Mouse (Mus musculus): ENCODE measurements around the gene Mbnl2.

Gene Mbnl2

DNA sequence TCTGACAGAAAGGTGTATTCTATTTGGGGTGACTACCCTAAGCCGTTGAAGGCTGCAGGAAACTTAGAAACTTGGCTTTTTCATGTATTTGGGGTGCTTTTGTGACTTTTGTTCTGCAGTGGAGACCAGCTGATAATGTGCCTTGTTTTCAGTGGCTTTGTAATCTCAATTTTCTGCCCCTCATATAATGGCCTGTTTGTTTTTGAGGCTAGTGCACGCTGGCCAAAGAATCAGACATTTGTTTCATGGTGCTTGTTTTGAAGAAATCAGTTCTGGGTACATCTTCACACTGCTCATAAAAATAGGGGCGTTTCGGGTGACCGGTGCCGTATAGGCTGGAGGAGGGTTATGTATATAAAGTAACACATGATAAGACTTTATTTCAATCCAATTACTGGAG, 22.4 kb downstream of the Mbnl2 start:
- DNase-seq (ENCODE audit: low read depth) = no peak

DNA sequence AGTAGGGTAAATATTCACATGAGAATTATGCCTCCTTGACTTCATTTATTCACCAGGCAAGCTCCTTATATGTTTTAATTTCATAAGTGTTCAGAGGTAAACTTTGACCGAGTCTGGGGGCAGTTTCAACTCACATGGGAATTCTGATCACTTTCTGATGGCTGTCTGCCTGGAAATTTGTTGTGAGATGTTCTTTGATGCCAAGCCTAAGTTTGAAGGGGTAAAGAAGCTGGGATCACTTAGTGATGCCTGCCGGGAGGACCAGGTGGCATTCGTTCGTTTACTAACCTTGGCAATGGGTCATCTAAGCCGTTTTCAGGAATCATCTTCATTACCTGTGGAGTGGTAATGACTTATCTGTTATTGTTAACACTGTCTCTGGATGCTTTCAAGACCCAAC, 23.0 kb downstream of the Mbnl2 start:
- no peak for DNase-seq (ENCODE audit: low read depth)

DNA sequence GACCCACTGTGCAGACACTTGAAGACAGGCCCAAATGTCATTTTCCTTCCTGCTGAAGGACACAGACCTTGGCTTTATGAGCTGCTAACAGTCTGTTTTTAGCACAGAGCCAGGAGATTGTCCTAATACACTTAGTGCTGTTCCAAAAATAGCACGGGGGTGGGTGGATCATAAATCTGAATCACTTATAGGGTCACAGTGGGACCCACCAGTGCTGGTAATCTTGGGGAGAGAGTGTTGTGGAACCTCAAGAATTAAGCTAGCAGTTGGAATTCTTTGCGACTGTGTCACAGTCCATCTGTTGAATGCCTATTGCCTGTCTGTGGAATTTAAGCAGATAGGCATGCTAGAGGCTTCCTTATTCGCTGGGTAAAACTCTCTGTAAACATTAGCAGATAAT, 24.2 kb downstream of the Mbnl2 start:
- no peak for DNase-seq (ENCODE audit: low read depth)

DNA sequence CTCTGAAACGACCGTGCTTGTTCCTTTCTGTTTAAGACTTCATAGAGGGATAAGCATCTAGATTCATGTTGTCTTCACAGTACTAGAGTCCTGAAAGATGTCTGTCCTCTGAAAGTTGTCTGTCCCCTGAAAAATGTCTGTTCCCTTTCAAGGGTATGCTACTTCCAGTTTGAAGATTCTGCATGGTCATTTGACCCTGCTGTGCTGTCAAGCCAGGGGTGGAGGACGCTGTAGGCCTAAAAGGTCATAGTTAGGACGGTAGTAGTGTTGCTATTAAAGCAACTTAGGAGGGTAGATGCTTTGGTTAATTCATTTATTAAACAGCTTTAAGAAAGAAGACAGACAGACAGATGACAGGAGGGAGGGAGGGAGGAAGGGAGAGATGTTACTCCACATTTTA, 24.7 kb downstream of the Mbnl2 start:
- no peak for DNase-seq (ENCODE audit: low read depth)

DNA sequence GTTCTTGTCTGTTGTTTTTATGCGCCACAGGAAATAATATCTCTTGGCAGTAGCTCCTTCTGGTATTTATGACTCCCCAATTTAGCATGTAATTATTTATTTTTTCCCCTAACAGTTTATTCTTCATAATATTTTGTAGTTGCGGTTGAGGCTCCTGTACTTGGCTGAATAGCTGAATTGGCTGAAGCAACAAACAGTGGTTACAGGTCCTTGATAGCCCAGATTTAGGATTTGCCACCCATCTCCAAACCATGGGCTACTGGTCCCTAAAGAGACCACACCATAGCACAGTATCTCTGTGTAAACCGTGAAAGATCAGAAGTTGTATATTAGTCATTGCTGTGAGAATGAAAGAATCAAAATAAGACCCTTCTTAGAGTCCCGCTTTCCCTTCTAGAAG, 25.3 kb downstream of the Mbnl2 start:
- DNase-seq (ENCODE audit: low read depth) = no peak

DNA sequence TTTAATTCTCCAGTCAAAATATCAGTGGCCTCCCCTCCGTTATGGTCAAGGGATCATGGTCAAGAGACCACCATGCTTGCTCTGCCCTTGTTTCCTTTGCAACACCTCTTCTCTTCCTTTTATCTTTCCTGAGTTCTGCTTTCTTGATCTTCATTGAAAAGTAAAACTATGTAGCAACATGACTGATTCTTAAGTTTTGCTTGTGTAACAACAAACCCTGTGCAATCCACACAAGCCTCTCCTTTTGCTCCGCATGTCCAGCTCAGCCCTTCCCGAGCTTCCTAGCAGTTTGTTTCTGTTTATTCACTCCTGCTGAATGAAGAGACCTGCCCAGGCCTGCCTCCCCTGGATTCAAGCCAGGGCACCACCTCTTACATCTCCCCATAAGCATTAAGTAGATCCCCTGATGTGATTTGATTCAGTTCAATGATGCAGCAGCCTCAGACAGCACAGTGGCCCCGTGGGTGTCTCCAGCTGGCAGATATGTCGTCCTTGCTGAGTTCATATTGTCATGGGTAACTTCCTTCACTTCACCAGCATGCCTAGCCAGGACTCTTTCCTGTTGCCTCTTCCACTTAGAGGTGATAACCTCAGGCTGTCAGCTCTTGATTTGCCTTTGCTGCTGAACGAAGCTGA, 27.6 kb downstream of the Mbnl2 start:
- DNase-seq (ENCODE audit: low read depth) = no peak

DNA sequence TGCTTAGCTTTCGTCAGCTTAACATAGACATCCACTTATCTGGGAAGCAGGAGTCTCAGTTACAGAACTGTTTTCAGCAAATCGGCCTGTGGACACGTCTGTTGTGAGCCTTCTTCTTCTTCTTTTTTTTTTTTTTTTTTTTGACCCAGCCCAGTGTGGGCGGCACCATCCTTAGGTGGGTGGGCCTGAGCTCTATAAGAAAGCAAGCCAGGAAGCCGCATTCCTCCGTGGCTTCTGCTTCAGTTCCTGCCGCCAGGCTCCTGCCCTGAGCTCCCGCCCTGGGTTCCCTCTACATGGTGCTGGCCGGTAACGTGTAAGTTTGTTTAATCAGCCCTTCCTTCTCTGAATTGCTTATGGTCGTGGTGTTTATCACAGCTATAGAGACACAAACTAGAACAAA, 30.8 kb downstream of the Mbnl2 start:
- DNase-seq (ENCODE audit: low read depth) = peak; percentile 42

DNA sequence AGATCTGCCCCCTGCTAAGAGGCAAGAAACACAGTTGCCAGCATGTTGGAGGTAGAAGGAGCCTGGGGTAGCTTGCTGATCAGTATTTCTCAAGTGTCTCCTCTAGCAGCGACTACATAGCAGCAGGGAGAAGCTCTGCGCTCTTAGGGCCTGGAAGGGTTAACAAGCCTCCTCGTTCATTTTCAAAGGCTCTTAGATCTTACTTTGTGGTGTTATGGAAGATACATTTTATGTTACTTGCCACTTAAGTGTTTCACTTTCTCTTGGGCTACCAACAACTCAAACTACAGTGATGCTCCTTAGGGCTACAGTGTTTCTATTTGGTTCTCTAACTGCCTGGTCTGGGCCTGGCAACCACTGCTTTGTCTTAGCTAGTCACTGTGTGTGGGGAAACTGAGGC, 31.9 kb downstream of the Mbnl2 start:
- no peak for DNase-seq (ENCODE audit: low read depth)

DNA sequence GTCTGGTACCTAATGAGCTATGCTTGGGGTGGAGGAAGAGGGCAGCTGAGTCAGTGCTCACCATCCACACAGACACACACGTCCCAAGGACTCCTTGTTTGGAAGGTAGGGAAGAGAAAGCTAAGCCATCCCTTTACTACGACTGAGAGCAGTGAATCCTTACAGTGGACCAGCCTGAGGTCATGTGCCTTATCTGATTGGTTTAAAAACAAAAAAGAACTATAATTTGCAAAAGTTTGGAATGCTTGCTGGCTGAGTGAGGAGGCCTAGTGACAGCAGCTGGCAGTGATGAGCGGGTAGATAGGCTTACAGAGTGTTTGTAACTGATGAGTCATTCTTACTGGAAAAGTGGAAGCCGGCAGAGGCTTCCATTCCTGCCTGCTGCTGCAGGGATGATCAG, 32.5 kb downstream of the Mbnl2 start:
- DNase-seq (ENCODE audit: low read depth) = no peak

DNA sequence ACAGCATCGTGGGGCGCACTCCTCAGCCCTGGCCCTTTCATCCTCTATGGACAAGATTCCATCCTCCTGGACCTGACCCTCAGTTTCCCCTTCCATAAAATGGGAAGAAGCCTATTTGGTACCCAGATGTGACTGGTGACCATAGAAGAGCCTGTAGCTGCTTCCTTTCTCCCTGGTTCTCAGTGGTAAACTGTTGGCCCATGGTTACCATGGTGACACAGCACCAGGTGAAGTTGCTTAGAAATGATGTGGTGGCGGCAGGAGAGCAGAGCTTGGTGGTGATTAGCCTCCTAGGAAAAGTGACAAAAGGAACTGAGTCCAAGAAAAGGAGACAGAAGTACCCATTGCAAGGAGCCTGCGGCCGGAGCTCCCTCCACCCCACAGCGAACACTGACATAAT, 34.2 kb downstream of the Mbnl2 start:
- DNase-seq (ENCODE audit: low read depth) = no peak

DNA sequence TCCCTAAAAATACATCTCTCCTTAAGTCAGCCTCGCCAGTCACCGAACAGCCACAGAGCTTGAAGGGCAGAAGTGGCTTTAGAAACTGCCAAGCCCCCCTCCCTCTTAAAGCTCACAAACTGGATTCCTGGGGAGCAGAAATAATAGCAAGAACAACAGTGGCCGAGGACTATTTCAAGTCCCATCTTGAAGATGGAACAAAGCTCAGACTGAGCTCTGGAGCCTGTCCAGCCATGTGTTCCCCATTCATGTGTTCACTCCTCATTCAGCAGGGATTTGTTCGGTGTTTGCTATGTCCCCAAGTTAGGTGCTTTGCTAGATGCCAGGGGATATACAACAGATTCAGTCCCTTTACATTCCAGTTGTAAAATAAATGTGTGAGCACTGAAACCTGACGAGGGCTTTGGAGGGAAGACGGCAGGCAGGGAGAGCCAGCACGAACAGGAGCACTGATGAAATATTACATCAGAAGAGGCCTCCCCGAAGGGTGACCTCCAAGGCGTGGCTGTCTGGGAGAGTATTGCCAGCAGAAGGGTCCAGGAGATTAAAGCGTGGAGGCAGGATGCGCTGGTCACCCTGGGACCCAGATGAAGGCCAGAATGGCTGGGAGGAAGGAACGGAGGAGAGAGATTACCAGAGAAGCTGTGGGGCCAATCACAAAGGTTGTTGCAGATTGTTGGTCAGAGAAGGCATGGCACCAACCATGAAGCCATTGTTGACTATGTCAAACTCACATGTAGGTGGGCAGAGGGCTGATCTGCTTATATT, 36.0 kb downstream of the Mbnl2 start:
- no peak for DNase-seq (ENCODE audit: low read depth)

DNA sequence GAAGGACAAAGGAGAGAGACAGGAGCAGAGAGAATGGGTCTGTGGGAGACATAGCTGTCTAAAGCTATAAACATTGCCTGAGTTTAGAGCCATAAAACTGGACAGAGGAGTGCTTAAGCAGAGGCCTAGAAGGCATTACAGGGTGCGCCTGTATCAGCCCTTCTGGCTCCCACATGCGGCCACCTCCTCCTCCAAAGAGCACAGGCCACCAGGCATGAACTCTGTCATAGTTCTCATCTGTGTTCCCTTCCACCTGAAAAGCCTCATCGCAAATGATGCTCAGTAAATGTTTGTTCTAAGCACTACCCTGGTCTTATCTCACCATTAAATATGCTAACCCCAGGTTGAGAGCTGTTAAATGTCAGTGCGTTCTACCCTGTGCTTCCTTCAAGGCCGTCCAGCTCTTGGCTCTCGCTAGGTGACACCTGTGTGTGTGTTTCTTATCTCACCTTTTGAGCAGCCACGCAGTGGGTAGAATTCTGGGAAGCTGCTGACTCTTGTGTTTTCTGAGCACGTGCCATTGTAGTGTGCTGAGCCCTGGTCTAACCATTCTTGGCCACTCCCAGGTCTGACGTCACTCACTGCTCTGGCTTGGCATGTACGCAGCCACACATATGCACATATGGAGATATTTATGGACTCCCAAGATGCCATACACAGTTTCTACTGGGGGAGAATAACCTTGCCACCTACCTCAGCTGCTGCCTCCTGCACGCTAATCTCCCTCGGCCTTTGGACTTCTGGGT, 37.4 kb downstream of the Mbnl2 start:
- DNase-seq (ENCODE audit: low read depth) = no peak

DNA sequence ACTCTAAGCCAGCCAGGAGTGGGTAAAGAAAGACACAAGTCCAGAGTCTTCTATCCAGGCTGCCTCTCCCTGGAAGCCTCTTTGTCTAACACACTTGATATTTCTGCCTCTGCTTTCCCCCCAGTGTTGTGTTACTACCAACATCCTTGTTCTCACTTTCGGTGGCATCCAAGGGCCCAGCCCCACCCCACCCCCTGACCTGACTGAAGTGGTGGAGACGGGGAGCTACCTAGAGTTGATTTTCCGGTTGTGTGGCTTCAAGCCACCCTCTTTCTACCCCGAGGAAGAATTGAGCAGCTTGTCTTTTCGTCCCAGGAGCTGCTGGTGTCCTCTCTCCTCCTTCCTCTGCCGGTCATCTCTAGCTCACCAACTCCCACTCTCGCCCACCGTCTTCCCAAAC, 38.0 kb downstream of the Mbnl2 start:
- no peak for DNase-seq (ENCODE audit: low read depth)

DNA sequence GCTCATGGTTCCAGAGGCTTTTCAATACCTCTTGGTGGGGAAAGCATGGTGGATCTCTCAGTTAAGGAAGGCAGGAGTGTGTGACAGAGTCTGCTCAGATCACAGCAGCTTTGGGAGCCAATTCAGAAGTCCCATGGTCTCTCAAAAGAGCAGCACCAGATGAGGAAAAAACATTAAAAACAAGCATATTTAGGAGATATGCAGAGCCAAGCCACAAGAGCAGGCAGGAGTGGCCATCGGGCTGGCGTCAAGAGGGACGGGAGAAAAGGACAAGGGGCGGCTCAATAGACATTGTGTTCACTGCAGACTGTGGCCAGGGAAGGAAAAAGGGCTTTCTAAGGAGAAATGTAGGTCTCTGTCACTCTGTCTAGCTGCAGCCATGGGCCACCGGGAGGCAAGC, 40.3 kb downstream of the Mbnl2 start:
- no peak for DNase-seq (ENCODE audit: low read depth)

DNA sequence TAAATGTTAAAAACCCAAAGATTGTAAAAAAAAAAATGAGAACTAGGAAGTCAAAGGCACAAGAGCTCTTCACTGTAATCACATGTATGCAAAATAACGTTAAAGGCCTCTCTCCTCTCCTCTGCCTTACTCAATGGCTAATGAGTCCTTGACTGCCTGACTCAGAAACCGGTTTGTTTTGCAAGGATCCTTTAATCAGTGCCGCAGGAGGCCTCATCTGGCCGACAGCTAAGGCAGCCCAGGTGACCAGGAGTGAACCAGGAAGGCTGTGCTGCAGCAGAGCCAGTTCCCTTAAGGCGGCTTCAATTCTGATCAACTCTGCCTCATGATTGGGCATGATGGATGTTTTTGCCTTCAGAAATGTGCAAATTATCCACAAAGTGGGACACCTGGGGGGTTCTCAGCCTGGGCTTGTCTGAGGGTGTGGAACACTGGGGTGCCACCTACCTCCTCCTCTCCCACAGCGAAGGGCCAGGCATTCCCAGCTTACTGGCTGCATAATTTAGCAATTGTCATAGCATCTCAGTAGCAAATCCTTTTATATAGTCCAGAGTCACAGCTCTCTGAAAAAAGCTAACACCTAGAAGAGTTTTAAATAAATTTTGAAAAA, 43.0 kb downstream of the Mbnl2 start:
- no peak for DNase-seq (ENCODE audit: low read depth)

DNA sequence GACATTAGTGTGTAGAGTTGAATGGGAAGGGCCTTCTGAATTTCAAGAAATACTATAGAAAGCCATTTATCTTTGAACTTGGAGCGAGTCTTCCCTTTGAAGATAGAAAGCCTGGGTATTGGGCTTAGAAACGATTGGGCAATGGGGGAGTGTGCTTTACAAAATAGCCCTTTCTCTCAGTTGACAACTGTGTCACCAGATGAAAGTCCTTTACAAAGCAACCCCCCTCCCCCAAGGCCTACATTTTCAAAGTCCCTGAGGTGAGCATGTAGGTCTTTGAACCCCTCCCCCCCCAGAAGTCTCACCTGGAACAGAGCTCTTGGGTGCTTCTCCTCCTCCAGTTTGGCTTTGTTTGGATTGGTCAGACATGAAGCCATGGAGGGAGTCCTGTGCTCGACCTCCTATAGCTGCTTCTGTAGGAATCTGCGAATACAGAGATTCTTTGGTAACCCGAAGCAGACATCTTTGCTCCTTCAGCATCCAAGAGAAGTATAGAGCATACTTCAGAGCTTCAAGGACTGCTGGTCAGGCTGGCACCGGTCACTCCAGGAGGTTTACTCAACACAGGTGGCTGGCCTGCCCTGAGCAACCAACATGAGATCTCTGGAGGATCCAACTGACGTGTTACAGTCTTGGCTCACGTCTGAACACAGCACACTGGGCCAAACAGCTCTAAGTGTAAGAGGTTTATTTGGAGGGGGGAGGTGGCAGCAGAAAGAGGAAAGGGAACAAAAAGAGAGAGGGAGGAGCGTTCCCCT, 43.7 kb downstream of the Mbnl2 start:
- DNase-seq (ENCODE audit: low read depth) = no peak

DNA sequence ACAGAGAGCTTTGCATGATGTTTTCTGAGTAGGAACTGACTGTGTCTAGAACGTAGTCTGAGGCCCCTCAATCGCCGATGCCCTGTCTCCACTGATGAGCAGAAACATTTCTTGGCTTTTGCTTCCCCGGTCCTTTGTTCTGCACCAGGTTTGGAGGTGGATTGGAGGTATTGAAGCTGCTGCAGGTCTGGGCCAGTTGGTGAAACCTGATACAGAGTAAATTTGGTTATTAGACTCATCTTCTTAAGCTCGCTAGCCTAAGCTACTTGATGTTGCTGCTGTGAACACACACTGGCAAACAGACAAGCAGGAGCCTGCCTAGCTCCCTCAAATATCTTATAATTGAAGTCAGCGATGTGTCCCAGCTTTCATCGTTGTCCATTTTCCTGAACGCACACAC, 46.6 kb downstream of the Mbnl2 start:
- DNase-seq (ENCODE audit: low read depth) = no peak

DNA sequence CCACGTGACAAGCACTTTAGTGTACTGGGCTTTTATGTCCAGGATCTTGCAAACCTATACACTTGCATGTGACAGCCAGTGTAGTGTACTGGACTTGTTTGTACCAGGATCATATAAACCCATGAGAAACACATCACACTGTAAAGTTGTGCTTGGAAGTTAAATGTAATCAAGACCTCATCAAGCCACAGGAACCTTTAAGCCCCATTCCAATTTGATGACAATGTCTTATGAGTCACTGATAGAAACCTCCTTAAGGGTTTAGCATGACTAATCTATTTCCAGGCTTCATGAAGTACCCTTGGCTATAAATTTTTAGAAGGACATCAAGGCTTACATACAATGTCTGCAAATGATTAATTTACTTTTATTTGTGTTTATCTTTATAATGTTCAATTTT, 47.6 kb downstream of the Mbnl2 start:
- no peak for DNase-seq (ENCODE audit: low read depth)

DNA sequence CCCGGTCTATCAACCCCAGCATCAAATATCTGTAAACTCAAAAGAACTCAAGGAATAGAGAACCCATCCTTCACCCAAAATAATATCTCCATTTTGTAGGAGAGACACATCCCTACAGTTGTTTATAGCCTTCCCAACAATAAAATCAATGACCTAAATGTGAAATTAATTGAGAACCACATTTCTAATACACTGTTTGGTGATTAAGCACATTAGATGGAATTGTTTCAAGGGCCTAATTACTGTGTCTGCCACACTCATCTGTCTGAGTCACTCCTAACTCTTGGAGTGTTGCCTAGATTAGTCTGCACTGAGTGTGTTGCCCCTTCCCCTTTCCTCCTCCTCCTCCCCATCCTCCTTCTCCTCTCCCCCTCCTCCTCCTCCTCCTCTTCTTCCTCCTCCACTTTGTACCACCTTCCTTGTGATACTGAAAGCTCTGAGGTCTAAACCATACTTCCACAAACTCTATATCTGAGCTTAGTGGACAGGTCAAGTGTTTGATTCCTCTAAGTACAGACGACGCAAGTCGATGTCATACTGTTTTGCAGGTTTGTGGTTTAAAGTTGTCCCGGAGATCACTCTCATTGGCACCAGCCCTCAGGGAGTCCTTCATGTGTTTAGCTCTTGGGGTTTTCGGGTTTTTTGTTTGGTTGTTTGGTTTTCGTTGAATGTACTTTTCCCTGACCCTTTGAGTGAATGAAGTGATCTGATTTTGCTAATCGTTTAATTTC, 48.8 kb downstream of the Mbnl2 start:
- DNase-seq (ENCODE audit: low read depth) = no peak

DNA sequence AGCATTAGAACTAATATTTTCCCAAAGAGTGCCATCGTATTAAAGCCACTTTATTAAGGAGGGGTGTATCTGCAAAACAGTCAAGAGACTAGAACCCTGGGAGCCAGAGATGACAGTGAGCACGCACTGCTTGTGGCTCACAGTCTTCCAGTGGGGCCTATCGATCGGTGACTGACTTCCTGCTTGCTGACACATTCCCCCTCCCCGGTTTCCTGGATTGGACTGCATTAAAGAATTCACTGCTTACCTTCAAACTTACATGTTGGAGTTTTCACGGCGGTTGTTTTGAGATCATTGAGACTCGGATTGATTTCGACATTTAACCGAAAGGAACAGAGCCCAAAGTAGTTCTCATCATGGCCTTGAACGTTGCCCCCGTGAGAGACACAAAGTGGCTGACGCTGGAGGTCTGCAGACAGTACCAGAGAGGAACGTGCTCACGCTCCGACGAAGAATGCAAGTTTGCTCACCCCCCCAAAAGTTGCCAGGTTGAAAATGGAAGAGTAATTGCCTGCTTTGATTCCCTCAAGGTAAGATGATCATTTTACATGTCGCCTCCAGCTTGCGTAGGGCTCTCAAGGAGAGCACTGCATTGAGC, 49.5 kb downstream of the Mbnl2 start:
- no peak for DNase-seq (ENCODE audit: low read depth)

DNA sequence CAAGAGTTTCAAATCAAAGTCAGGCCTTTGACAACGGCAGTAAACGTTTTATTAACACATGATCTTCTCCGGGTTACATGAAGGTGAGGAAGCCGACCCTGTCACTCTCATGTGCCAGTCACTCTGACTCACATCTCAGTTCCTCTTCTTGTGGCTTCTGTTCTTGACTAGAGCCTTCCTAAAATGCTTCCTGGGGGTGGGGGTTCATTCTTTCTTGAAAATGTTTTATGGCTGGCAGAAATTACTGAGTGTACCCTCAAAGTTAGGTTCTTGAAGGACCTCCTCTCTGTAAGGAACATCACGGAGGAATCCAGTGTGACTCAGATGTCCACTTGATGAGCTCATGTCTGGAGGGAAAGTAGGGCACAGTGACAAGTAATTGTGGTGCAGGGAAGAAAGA, 50.2 kb downstream of the Mbnl2 start:
- DNase-seq (ENCODE audit: low read depth) = no peak
